Mouse (Mus musculus): ENCODE measurements around the gene Gtf2a1l. TPM values are rescaled to one million over a fixed set of nuclear protein-coding genes. Genes with fewer than 3 reads are reported as not detected.

The Gtf2a1l gene
- total and polyA plus RNA-seq, 3 experiments = 0.14 TPM; not detected in 2

DNA sequence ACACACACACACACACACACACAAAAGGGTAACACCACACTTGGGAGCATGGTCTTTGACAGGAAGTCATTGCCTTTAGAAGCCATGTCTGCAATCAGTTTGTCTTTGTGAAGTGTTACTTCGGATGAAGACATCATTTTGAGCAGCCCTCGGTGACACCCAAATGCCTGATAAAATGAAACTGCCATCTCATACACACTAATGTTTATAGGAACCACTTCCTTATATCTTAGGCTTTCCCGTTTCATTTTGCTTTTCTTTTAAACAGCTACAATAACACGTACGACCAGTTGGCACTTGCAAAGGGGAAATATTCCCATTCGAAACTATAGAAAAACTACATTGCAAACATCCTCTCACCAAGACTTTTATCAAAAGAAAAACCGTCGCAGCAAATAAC lies 81.2 kb downstream of the Gtf2a1l start:
- Histone ChIP-seq H3K79me2 (replicated peaks; ENCODE audit: control insufficient read depth, insufficient read depth, low read length) (no peaks in the 10 kb centered on the region), H3K27ac (no peak overlapping the region), H3K4me3 (no peak overlapping the region), H3K4me1 (ENCODE audit: control insufficient read depth, insufficient read depth, low read length) (no peaks in the 10 kb centered on the region), H3K9ac (ENCODE audit: low read depth, low read length) (no peak overlapping the region), H3K36me3 (ENCODE audit: control insufficient read depth, insufficient read depth, low read length) (no peaks in the 10 kb centered on the region), H3K27me3 (ENCODE audit: control insufficient read depth, insufficient read depth, low read length) (no peaks in the 10 kb centered on the region)
- intact Hi-C loops (cut with DNase I) = no loop called here
- TF ChIP-seq POLR2A (IDR thresholded peaks at IDR 0.05; ENCODE audit: insufficient read depth, low read depth, low read length) = no peak
- no peak for TF ChIP-seq CTCF (IDR thresholded peaks at IDR 0.05)
- TF ChIP-seq EP300 (IDR thresholded peaks at IDR 0.05; ENCODE audit: insufficient read depth, low read depth, low read length) = no peak
- no peak for DNase-seq
- 50% methylated on average over 8 of the region's 8 CpGs for WGBS

DNA sequence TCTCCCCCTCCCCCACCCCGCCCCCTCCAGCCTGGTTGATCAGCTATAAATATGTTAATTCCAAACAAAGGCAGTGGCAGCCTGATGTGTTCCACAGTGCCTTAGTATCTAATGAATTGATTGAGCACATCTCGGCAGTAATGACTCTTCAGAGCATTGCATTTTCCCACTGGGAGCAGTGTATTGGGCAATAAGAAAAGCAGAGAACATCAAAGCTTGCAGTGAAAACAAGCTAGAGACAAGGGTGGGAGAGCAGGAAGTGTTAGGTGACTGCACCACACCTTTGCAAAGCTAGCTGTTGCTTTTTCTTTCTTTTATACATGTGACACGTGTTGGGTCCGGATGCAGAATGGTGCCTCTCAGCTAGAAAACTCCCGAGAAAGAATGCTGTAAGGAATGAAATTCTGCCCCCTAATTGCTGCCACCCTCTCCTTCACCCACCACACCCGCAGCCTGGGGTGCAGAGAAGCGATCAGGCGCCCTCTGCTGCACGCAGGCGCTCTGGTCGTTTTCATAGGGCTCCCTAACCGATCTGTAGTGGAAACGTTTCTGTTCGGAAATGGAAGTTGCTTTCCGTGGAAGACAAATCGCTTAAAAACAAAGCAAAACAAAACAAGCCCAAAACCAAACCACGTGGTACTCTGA lies 84.5 kb downstream of the Gtf2a1l start:
- TF ChIP-seq CTCF (IDR thresholded peaks at IDR 0.05) (peak; percentile 63), EP300 (IDR thresholded peaks at IDR 0.05; ENCODE audit: insufficient read depth, low read depth, low read length) (no peak), POLR2A (IDR thresholded peaks at IDR 0.05; ENCODE audit: insufficient read depth, low read depth, low read length) (no peak)
- Histone ChIP-seq H3K9ac (ENCODE audit: low read depth, low read length) (no peak overlapping the region), H3K79me2 (replicated peaks; ENCODE audit: control insufficient read depth, insufficient read depth, low read length) (no peaks in the 10 kb centered on the region), H3K4me1 (ENCODE audit: control insufficient read depth, insufficient read depth, low read length) (no peaks in the 10 kb centered on the region), H3K27me3 (ENCODE audit: control insufficient read depth, insufficient read depth, low read length) (no peaks in the 10 kb centered on the region), H3K36me3 (ENCODE audit: control insufficient read depth, insufficient read depth, low read length) (no peaks in the 10 kb centered on the region), H3K4me3 (no peak overlapping the region), H3K27ac (no peak overlapping the region)
- intact Hi-C loops (cut with DNase I) = loop anchor here (1.0 kb wide), 1 partner anchor 100 kb away; no protein-coding TSS in a partner anchor
- WGBS = 9% methylated on average over 17 of the region's 17 CpGs
- DNase-seq = peak in 1 of 2 experiments; percentile 7

DNA sequence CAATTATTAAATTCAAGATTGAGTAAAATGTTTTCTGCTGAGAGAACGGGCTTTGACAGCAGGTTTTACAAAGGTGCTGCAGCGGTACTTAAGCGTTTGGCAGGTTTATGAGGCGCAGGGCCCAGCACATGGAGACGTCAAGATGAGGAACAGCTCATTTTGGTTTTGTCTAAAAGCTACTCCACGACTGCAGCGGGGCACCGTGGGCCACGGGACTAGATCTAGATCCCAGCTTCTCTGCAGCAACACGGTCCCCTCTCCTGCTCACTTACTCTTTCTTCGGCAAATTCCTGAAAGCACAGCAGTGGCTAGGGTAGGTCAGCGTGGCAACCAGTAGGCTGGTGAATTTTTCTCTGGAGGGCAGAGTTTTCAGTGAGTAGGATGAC lies 85.0 kb downstream of the Gtf2a1l start:
- TF ChIP-seq EP300 (IDR thresholded peaks at IDR 0.05; ENCODE audit: insufficient read depth, low read depth, low read length) = no peak
- TF ChIP-seq POLR2A (IDR thresholded peaks at IDR 0.05; ENCODE audit: insufficient read depth, low read depth, low read length) = no peak
- no peak for TF ChIP-seq CTCF (IDR thresholded peaks at IDR 0.05)
- no peak for DNase-seq
- Histone ChIP-seq H3K27ac (no peak overlapping the region), H3K9ac (ENCODE audit: low read depth, low read length) (no peak overlapping the region), H3K27me3 (ENCODE audit: control insufficient read depth, insufficient read depth, low read length) (no peaks in the 10 kb centered on the region), H3K36me3 (ENCODE audit: control insufficient read depth, insufficient read depth, low read length) (no peaks in the 10 kb centered on the region), H3K79me2 (replicated peaks; ENCODE audit: control insufficient read depth, insufficient read depth, low read length) (no peaks in the 10 kb centered on the region), H3K4me3 (no peak overlapping the region), H3K4me1 (ENCODE audit: control insufficient read depth, insufficient read depth, low read length) (no peaks in the 10 kb centered on the region)
- WGBS = 60% methylated on average over 12 of the region's 12 CpGs
- intact Hi-C loops (cut with DNase I) = loop anchor here (1.0 kb wide), 1 partner anchor 100 kb away; no protein-coding TSS in a partner anchor

DNA sequence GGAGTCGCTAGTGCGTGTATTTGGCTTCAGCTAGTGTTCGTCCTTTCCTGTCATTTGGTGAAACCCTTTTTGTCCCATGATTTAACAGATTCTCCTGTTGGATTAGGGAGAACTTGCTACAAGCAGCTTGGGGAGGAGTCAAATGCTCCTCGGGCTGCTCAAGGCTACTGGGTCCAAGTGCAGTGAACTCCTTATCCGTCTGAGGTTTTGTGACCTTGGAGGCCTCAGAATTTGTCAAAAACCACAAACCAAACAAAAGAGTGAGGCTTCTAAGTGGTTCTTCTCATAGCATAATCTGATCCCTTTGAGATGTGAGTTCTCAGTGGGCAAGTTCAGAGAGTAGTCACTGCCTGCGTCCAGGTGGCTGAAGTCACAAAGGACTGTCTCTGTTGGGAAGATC lies 87.3 kb downstream of the Gtf2a1l start:
- intact Hi-C loops (cut with DNase I) = no loop called here
- TF ChIP-seq EP300 (IDR thresholded peaks at IDR 0.05; ENCODE audit: insufficient read depth, low read depth, low read length) (no peak), CTCF (IDR thresholded peaks at IDR 0.05) (no peak), POLR2A (IDR thresholded peaks at IDR 0.05; ENCODE audit: insufficient read depth, low read depth, low read length) (no peak)
- Histone ChIP-seq H3K27ac (no peak overlapping the region), H3K27me3 (ENCODE audit: control insufficient read depth, insufficient read depth, low read length) (no peaks in the 10 kb centered on the region), H3K4me1 (ENCODE audit: control insufficient read depth, insufficient read depth, low read length) (no peaks in the 10 kb centered on the region), H3K79me2 (replicated peaks; ENCODE audit: control insufficient read depth, insufficient read depth, low read length) (no peaks in the 10 kb centered on the region), H3K36me3 (ENCODE audit: control insufficient read depth, insufficient read depth, low read length) (no peaks in the 10 kb centered on the region), H3K9ac (ENCODE audit: low read depth, low read length) (no peak overlapping the region), H3K4me3 (no peak overlapping the region)
- WGBS = 74% methylated on average over 6 of the region's 6 CpGs
- no peak for DNase-seq

DNA sequence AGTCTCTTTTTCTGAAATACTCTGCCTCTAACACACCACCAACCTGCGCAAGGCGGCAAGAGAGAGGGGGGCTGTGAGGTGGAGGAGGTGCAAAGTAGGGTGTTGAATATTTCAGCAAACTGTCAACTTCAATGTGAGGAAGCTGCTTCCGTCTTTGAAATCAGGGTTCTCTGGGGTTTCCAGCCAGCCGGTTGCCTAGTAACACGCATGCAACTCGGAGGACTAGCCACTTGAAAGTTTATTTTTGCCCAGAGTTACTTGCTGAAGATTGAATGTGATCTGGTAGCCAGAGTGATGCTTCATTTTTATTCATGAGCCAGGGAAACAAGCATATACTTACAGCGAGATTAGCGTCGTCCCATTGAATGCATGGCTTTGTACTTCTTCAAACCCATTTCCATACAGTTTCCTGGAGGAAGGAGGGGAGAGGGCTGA lies 89.6 kb downstream of the Gtf2a1l start:
- no peak for DNase-seq
- H3K27ac ChIP-seq = no peak overlapping the region
- H3K9ac ChIP-seq (ENCODE audit: low read depth, low read length) = no peak overlapping the region
- intact Hi-C loops (cut with DNase I) = no loop called here
- H3K4me1 ChIP-seq (ENCODE audit: control insufficient read depth, insufficient read depth, low read length) = no peaks in the 10 kb centered on the region
- H3K36me3 ChIP-seq (ENCODE audit: control insufficient read depth, insufficient read depth, low read length) = no peaks in the 10 kb centered on the region
- no peak for TF ChIP-seq POLR2A (IDR thresholded peaks at IDR 0.05; ENCODE audit: insufficient read depth, low read depth, low read length)
- TF ChIP-seq CTCF (IDR thresholded peaks at IDR 0.05) = no peak
- TF ChIP-seq EP300 (IDR thresholded peaks at IDR 0.05; ENCODE audit: insufficient read depth, low read depth, low read length) = no peak
- WGBS = 17% methylated on average over 9 of the region's 9 CpGs
- no peaks in the 10 kb centered on the region for H3K79me2 ChIP-seq (replicated peaks; ENCODE audit: control insufficient read depth, insufficient read depth, low read length)
- H3K27me3 ChIP-seq (ENCODE audit: control insufficient read depth, insufficient read depth, low read length) = no peaks in the 10 kb centered on the region
- no peak overlapping the region for H3K4me3 ChIP-seq

DNA sequence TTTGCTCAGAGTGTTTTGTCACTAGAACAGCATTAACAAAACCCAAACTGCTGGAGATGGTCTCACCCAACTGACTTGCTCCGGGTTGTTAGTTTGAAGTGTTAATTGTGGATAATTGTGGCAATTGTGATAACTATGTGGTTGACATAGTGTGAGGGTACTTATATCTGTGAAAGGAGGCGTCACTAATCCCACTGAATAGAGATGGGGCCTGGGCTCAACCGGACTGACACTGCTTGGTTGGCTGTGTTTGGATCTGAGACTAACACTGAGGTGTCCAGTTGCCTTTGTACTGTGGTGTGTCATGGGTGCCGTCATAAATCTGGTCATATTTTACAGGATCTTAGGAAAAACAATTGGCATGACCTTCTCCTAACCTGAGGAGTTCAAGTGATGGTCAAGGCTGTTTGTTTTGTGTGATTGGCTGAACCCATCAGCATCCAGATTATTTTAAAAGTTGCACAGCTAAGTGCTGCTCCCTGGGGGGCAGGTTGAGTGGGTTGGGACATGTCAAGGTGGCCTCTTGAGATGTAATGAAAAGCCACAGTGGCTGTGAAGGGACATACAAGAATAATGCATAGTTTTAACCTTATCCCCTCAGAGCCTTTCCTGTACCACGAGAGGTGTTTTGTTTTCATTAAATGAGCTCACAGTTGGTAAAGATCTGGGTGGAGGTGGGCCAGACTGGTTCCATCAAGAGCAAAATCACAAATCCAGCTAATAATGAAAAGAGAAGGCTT lies 95.1 kb downstream of the Gtf2a1l start:
- DNase-seq = no peak
- intact Hi-C loops (cut with DNase I) = no loop called here
- H3K4me3 ChIP-seq = no peak overlapping the region
- 65% methylated on average over 5 of the region's 5 CpGs for WGBS
- no peak overlapping the region for H3K9ac ChIP-seq (ENCODE audit: low read depth, low read length)
- no peaks in the 10 kb centered on the region for H3K27me3 ChIP-seq (ENCODE audit: control insufficient read depth, insufficient read depth, low read length)
- no peaks in the 10 kb centered on the region for H3K4me1 ChIP-seq (ENCODE audit: control insufficient read depth, insufficient read depth, low read length)
- no peak overlapping the region for H3K27ac ChIP-seq
- H3K36me3 ChIP-seq (ENCODE audit: control insufficient read depth, insufficient read depth, low read length) = no peaks in the 10 kb centered on the region
- no peaks in the 10 kb centered on the region for H3K79me2 ChIP-seq (replicated peaks; ENCODE audit: control insufficient read depth, insufficient read depth, low read length)
- TF ChIP-seq POLR2A (IDR thresholded peaks at IDR 0.05; ENCODE audit: insufficient read depth, low read depth, low read length) = no peak
- TF ChIP-seq CTCF (IDR thresholded peaks at IDR 0.05) = no peak
- TF ChIP-seq EP300 (IDR thresholded peaks at IDR 0.05; ENCODE audit: insufficient read depth, low read depth, low read length) = no peak

Data from heart, adult 2 months (tissue).